Mouse (Mus musculus) lung, adult 2 months (tissue): Measurements from ENCODE around the gene Dst.

ENCODE experiments used
- CTCF ChIP-seq: fragments of 200-500 bp; IDR thresholded peaks from 2 replicates; pipeline ENCODE4 v1.5.1; 2011; ENCODE audit warnings: mild to moderate bottlenecking, low read length, control low read depth; ENCODE audit not compliant: insufficient read depth
- POLR2A ChIP-seq: fragments of 200-500 bp; IDR thresholded peaks from 2 replicates; pipeline ENCODE4 v1.6.1; 2011; ENCODE audit warnings: low read depth, mild to moderate bottlenecking, control low read depth, low read length, borderline replicate concordance; ENCODE audit errors: extremely low read depth

DNA sequence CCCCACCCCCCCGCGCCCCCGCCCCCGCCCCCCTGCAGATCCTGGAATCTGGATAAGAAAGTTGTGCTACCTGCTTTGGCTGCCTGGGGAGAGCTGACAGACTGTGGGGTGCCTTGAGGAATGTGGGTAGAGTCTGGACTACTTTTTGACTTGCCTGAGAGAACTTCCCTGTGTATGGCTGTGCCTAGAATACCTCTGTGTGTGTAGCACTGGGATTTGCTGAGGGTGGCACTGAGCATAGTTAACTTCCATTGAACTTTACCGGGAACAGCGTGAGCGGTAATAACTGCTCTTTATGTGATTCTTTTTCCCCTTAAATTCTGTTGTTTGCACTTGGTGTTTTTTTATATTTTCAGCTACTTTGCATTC, 169.4 kb downstream of the Dst start:
- no peak for TF ChIP-seq POLR2A
- no peak for TF ChIP-seq CTCF
